Mouse (Mus musculus) 3134 (cell line): ENCODE data around the gene Rftn1.

ENCODE experiments used
- DNase-seq: peaks from one replicate; pipeline ENCODE4 v3.0.0-alpha.2; 2011; ENCODE audit warnings: low spot score; ENCODE audit not compliant: insufficient read length; ENCODE audit errors: extremely low read depth

Rftn1 gene

DNA sequence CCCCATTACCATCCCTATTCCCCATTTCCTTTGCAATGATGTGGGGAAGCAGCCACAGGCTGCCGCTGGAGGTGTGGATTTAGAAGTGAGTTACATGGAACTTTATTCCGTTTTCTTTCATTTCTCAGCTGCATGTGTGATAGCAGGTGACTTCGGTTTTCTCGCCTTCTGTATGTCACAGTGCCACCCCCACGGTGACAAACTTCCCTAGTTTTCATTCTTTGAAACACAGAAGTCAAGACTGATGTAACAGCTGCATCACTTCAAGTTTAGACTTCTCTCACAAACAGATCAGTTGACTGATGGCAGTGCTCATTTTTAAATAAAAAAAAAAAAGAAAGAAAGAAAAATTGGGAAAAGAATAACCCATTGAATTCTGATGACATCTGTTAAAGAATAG is 121.3 kb downstream of the Rftn1 start:
- DNase-seq = no peak

- no peak for DNase-seq
Measured at GRCm38 (mm10) chr17:50068681-50069138, 121.8 kb downstream of the Rftn1 start.

- DNase-seq = no peak
Measured at GRCm38 (mm10) chr17:50067774-50068680, 122.4 kb downstream of the Rftn1 start.

DNA sequence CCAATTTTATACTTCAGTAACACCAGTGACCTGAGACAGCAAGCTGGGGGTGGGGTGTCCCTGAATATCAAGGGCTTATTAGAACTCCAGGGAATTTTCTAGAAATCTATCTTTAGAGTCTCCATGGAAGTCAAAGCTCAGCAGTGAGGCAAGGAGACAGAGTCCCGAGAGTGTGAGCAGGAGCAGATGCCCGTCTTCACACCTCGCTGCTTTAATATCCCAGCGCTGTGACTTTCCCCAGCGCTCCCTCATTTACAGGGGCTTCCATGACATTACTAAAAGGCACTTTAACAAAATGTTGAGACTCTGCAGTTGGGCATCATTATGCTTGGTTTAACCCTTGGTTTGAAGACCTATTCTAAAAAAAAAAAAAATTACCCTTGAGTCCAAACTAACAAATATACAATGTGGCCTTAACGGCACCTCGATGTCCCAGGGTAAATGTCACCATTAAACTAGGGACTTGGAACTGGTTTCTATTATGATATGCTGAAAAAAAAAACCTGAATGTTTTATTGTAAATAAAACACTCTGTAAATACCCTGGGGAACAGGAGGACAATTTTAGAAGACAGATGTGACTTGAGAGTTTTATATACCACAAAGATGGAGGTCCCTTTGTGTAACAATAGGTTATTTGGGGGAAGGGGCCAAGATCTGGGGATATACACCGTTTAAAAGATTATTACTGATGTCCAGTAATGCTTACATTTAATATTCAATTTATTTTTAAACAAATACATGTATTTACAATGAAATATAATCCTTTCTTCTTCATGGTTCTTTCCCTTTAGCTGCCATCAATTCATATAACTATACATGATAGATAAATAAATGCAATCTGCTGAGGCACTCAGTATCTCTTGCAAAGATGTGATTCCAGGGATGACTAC is 123.4 kb downstream of the Rftn1 start:
- DNase-seq = no peak

GRCm38 (mm10) chr17:50063832-50064627 is 126.4 kb downstream of the Rftn1 start:
- DNase-seq = no peak

DNA sequence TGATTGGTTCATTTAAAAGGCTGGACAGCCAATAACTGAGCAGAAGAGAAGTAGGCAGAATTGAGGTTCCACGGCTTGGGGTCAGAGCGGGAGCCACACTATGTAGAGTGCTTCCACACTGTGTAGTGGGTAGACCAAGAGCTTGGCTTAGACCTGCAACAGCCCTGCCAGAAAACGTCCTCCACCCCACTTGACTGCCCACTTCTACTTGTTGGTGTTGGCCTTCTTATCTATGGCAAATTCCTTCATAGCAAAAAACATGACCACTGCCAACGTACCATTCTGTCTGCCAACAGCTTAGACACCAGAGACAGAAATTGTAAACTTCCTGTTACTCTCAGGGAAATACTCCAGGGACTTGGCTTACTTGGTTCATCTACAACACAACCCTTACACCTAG is 127.8 kb downstream of the Rftn1 start:
- no peak for DNase-seq

- DNase-seq = no peak
Measured at GRCm38 (mm10) chr17:50061446-50061845, 129.0 kb downstream of the Rftn1 start.

DNA sequence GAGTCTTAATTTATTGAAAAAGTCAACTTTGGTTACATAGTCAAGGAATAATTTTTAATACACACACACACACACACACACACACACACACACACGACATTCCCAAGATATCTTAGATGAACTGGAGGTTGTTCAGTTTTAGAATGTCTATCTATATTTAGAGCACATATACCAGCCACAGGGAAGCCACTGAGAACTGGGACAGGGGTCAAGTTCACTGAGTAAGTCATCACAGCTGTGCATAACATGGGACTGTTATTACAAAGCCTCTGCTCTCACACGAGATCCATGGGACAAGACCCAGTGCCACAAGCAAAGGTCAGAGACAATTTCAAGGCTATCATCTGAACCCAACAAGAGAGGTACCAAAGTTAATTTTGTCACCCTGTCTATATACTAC is 130.3 kb downstream of the Rftn1 start:
- no peak for DNase-seq

- DNase-seq = no peak
Measured at GRCm38 (mm10) chr17:50059417-50059816, 131.1 kb downstream of the Rftn1 start.

- DNase-seq = no peak
Measured at GRCm38 (mm10) chr17:50055154-50055756, 135.2 kb downstream of the Rftn1 start.

- DNase-seq = no peak
Measured at GRCm38 (mm10) chr17:50054586-50054985, 135.9 kb downstream of the Rftn1 start.

DNA sequence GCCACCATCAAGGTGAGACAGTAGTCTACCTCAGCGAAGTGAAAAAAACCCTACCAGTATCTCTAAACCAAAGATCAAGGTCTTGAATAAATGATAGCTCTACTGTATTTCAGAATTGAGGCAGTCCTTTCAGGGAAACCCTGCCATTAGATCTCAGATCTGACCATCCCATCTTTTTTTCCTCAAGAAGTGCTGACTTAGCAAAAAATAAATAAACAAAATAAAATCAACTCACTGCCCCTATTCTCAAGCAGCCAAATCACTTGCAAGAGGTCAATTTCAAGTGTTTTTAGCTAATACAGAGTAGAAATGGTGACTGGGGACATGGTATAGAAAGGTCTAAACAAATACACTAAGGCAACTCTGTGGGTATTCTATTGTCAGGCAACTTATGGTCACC is 136.5 kb downstream of the Rftn1 start:
- no peak for DNase-seq

GRCm38 (mm10) chr17:50052741-50053468 is 137.6 kb downstream of the Rftn1 start:
- DNase-seq = no peak

GRCm38 (mm10) chr17:50050456-50050855 is 140.0 kb downstream of the Rftn1 start:
- DNase-seq = no peak

DNA sequence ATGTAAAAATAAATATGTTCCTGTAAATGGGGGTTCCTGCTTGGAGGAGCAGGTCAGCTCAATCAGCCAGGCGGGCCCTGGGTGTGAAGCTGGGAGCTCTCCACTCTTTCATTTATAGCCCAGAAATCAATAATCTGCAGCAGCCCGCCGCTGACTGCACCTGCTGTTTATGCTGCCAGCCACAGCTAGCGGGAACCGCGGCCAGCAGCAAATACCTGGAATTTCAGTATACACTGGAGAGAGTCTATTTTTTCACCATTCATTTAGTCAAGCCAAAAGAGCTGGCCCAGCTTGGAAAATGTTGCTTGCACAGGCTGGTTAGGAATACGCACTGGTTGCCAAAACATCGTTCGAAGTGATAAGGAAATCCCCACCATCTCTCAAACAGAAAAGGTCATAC is 142.3 kb downstream of the Rftn1 start:
- DNase-seq = no peak

DNA sequence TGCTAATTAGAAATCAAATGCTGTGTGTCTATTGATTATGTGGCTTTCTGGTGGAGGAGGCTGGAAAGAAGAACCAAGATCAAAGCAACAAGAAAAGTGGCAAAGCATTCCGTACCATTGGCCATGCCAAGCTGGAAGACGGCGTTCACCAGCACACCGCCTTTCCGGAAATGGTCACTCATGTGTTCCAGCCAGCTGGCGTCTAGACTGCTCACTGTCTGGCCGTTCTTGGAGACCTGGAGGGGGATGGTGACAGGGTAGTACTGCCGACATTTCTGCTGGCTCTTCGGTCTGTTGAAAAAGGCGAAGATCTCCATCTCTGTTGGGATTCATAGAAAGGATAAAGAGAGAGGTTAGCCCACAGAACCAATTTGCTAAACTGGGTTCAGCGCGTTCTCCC is 143.3 kb downstream of the Rftn1 start:
- DNase-seq = no peak

DNA sequence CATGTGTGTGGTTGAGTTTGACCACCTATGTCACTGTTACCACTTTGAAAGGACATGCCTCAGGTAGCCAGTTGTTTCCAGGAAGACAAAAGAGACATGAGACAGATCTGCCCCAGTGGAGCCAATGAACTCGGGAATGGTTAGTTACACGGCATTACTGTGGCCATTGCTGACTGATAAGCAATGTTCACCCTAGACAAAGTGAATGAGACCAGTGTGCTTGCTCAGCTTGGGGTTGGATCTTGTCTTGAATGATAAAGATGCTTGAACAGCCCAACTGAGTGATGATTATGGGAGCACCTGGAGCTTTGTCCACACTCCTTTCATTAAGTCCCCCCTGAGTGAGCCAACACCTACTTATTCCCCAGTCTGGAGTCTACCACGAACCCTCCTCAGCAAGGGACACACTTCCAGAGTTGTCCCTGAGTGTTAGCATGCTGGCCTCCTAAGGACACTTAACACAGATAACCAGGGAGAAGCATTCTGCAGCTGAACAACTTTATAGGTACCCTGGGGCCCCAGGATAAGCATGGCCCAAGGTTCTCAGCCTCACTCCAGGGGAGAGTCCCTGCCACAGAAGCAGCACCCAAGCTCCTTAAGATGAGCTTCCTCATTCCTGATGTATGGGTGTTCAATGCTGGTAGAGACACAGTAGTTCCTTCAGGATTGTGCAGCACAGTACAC is 149.6 kb downstream of the Rftn1 start:
- no peak for DNase-seq

DNA sequence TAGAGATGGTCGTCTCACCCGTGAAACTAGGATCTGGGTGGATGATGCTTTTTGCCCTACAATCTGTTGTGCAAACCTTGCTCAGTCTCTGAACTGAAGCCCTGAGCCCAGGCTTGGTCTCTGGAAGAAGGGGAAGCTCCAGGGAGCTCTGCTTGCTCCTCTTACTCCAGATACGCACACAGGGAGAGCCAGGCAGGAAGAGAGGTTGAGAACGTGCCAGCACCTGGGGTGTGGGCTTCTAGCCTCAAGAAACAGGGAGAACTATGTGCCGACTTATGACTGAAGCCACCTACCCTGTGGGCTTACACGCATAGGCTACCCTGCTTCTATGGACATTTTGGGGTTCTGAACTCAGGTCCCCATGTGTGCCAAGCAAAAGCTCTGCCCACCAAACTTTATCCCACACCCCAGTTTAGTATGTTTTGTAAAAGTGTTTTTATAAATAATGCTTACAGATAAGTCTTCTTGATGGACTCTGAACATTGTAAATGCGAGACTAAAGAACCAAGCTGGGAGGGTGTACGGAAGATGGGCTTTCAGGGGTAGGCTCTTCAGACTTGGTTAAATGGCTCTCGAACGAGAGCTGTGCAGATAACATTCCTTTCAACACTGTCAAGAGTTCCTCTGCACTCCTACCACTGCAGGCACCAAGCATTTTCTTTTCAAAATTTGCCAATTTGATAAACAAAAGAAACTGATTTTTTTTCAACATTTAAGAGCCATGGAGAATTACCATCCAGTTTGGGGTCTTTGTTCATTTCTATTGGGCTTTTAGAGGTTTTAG is 152.4 kb downstream of the Rftn1 start:
- DNase-seq = no peak
